Mouse (Mus musculus): ENCODE data around the gene Cyp2d10. TPM values are rescaled to one million over a fixed set of nuclear protein-coding genes. Genes with fewer than 3 reads are reported as not detected.

The Cyp2d10 gene
- total RNA-seq, 4 experiments from 2014 or later, result 0.41 to 0.80 TPM; not detected in 2

- peak; percentile 38 for DNase-seq (ENCODE audit: low spot score)
Measured at GRCm38 (mm10) chr15:82358431-82359260, 48.3 kb downstream of the Cyp2d10 start.

GRCm38 (mm10) chr15:82354126-82354945, 52.7 kb downstream of the Cyp2d10 start, which contains the start of gene Ndufa6:
TSS of gene Ndufa6 (minus strand) at chr15:82354322.
- peak; percentile 97 for DNase-seq (ENCODE audit: low spot score)

- no peak for DNase-seq (ENCODE audit: low spot score)
Measured at GRCm38 (mm10) chr15:82353745-82354113, 53.3 kb downstream of the Cyp2d10 start.

GRCm38 (mm10) chr15:82353078-82353744, 53.8 kb downstream of the Cyp2d10 start:
- DNase-seq (ENCODE audit: low spot score), result no peak

Small RNA genes lying within 50 kb of the gene (microRNA-seq; reads per million reads assigned to microRNA genes)
- gene Gm25990 (not detected), gene Gm27331 (not detected), gene Gm27622 (not detected), gene Mir7684 (not detected)

Other genes starting within 250 kb of the Cyp2d10 start
- under 1 TPM in 1 of 4 experiments, not detected in 3; 0.26 TPM for gene Shisa8, start 194.4 kb downstream of the Cyp2d10 start, total RNA-seq (2022)
- gene Tnfrsf13c, start 182.8 kb downstream of the Cyp2d10 start, total RNA-seq (2022), result under 1 TPM in 1 of 4 experiments, not detected in 3; 0.26 TPM
- gene Cenpm, start 162.4 kb downstream of the Cyp2d10 start, total RNA-seq (2022), result 1 to 10 TPM in 1 of 4 experiments, under 1 TPM in 3; 0.29 to 1.5 (median 0.44) TPM
- not detected for gene 1500009C09Rik, start 154.8 kb downstream of the Cyp2d10 start, total RNA-seq (2022)
- under 1 TPM; 0.16 to 0.90 (median 0.44) TPM for gene Sept3, start 132.3 kb downstream of the Cyp2d10 start, total RNA-seq (2022)
- gene Wbp2nl, start 108.2 kb downstream of the Cyp2d10 start, total RNA-seq (2022), result not detected
- gene Naga, start 68.3 kb downstream of the Cyp2d10 start, total RNA-seq (2022), result 10 to 100 TPM; 27.1 to 32.1 (median 29.9) TPM
- under 1 TPM; 0.44 to 0.57 (median 0.48) TPM for gene Pheta2, start 68.3 kb downstream of the Cyp2d10 start, total RNA-seq (2022)
- gene Smdt1, start 68.2 kb downstream of the Cyp2d10 start, total RNA-seq (2022), result 100 to 1,000 TPM; 190 to 214 (median 204) TPM
- 100 to 1,000 TPM; 658 to 797 (median 740) TPM for gene Ndufa6, start 52.9 kb downstream of the Cyp2d10 start, total RNA-seq (2022)
- gene Cyp2d22, start 26.9 kb downstream of the Cyp2d10 start, total RNA-seq (2022), result 10 to 100 TPM; 19.3 to 30.9 (median 23.3) TPM
- gene Cyp2d11, start 13.2 kb downstream of the Cyp2d10 start, total RNA-seq (2022), result under 1 TPM in 1 of 4 experiments, not detected in 3; 0.19 TPM
- under 1 TPM in 1 of 4 experiments, not detected in 3; 0.22 TPM for gene Cyp2d9, start 26.2 kb upstream of the Cyp2d10 start, total RNA-seq (2022)
- not detected for gene Cyp2d12, start 147.9 kb upstream of the Cyp2d10 start, total RNA-seq (2022)
- gene Cyp2d34, start 213.8 kb upstream of the Cyp2d10 start, total RNA-seq (2022), result not detected